Mouse (Mus musculus) liver, embryonic 14.5 days (tissue): Measurements from ENCODE around the gene Gm45062. TPM values are rescaled to one million over a fixed set of nuclear protein-coding genes. Genes with fewer than 3 reads are reported as not detected.

Source experiments
- ATAC-seq: fragments of 200-750 bp; cut with Nextera tagmentation; 2 replicates; pipeline ENCODE4 v1.8.0; 2017; ENCODE audit warnings: moderate number of reproducible peaks, mild to moderate bottlenecking, moderate library complexity; ENCODE audit not compliant: insufficient read depth
- DNase-seq, 3 experiments: peaks; one replicate each; pipeline ENCODE4 v3.0.0-alpha.2; 2012 to 2013; ENCODE audit warnings: low read depth in 3 of 3, low spot score in 3 of 3
- H3K27ac ChIP-seq: fragments of 300-500 bp; sonication (generic); 2 replicates; pipeline ENCODE4 v1.5.1; 2014; ENCODE audit warnings: moderate library complexity, mild to moderate bottlenecking, control low read depth, inconsistent platforms
- H3K27me3 ChIP-seq: fragments of 300-500 bp; sonication (generic); 2 replicates; pipeline ENCODE4 v1.6.1; 2014; ENCODE audit warnings: mild to moderate bottlenecking, low read length, moderate library complexity; ENCODE audit not compliant: control insufficient read depth, insufficient read depth
- H3K36me3 ChIP-seq: fragments of 300-500 bp; sonication (generic); replicated peaks from 2 replicates; pipeline ENCODE4 v1.6.1; 2014; ENCODE audit warnings: low read depth; ENCODE audit not compliant: control insufficient read depth, insufficient read depth
- H3K4me1 ChIP-seq, 2 experiments: fragments of 200-500 bp in 1 of 2; fragments of 300-500 bp in 1 of 2; sonication (generic) in 1 of 2; replicated peaks; 2 replicates each; pipeline ENCODE4 v1.6.1; 2012 to 2014; ENCODE audit warnings: antibody characterized with exemption in 1 of 2, inconsistent platforms in 1 of 2, low read length in 1 of 2; ENCODE audit not compliant: control insufficient read depth in 2 of 2, insufficient read depth in 2 of 2
- H3K4me2 ChIP-seq: fragments of 300-500 bp; sonication (generic); 2 replicates; pipeline ENCODE4 v1.6.1; 2014; ENCODE audit warnings: low read depth, mild to moderate bottlenecking, control low read depth, moderate library complexity
- H3K4me3 ChIP-seq, 2 experiments: fragments of 200-500 bp in 1 of 2; fragments of 300-500 bp in 1 of 2; sonication (generic) in 1 of 2; 2 replicates each; pipeline ENCODE4 v1.5.1; 2012 to 2014; ENCODE audit warnings: low read depth in 2 of 2, low read length in 2 of 2, mild to moderate bottlenecking in 2 of 2, control low read depth in 1 of 2, inconsistent platforms in 1 of 2, moderate library complexity in 1 of 2; ENCODE audit not compliant: insufficient read depth in 1 of 2
- H3K9ac ChIP-seq: fragments of 300-500 bp; sonication (generic); replicated peaks from 2 replicates; pipeline ENCODE4 v1.6.1; 2014; ENCODE audit warnings: mild to moderate bottlenecking, control low read depth, moderate library complexity
- H3K9me3 ChIP-seq: fragments of 300-500 bp; sonication (generic); 2 replicates; pipeline ENCODE4 v1.6.1; 2016; ENCODE audit warnings: low read length, mixed read lengths; ENCODE audit not compliant: control insufficient read depth
- CTCF ChIP-seq: IDR thresholded peaks from 2 replicates; pipeline ENCODE4 v1.5.1; 2016; ENCODE audit warnings: antibody characterized with exemption, low read depth, control low read depth
- EP300 ChIP-seq: IDR thresholded peaks from 2 replicates; pipeline ENCODE4 v1.6.1; 2016; ENCODE audit warnings: antibody characterized with exemption, low read depth
- WGBS: fragments of 180-500 bp; shearing (Covaris S2); extraction: QIAGEN DNeasy Blood & Tissue Kit; methylation state at CpG from one replicate; pipeline ENCODE4 v1.1.7; 2014; ENCODE audit not compliant: insufficient replicate concordance; 5-methylcytosine and 5-hydroxymethylcytosine counted together
- polyA plus RNA-seq, 2 experiments: library from polyadenylated mRNA; depleted of rRNA in 1 of 2; stranded (reverse) in 1 of 2; unstranded in 1 of 2; fragments of >200 nt; fragmentation: Nextera tagmentation in 1 of 2; extraction: Ambion mirVana in 1 of 2; gene quantifications; 2 replicates each; pipeline versions ENCODE4 v1.2.1 to v1.2.3; 2012 to 2014

Gm45062 gene
- polyA plus RNA-seq, 2 experiments = 0.86 to 1.9 TPM

GRCm38 (mm10) chr6:8497234-8497867 lies 238.1 kb downstream of the Gm45062 start:
- H3K27me3 ChIP-seq = no peaks in the 10 kb centered on the region
- no peaks in the 10 kb centered on the region for H3K4me1 ChIP-seq
- H3K4me3 ChIP-seq = no peak overlapping the region
- TF ChIP-seq EP300 (no peak), CTCF (no peak)
- WGBS = 54% methylated on average over 6 of the region's 6 CpGs
- H3K9me3 ChIP-seq = no peaks in the 10 kb centered on the region; the same call in 1 of the 2 replicates
- H3K36me3 ChIP-seq = no peaks in the 10 kb centered on the region
- H3K27ac ChIP-seq = no peak overlapping the region
- ATAC-seq (no peak), DNase-seq (no peak)
- no peak overlapping the region for H3K9ac ChIP-seq
- H3K4me2 ChIP-seq = no peak overlapping the region

- WGBS = 75% methylated on average over 6 of the region's 6 CpGs
- ATAC-seq (no peak), DNase-seq (no peak)
- H3K27ac ChIP-seq = no peak overlapping the region
- H3K4me1 ChIP-seq = no peaks in the 10 kb centered on the region
- no peak overlapping the region for H3K4me3 ChIP-seq
- no peaks in the 10 kb centered on the region for H3K27me3 ChIP-seq
- H3K9me3 ChIP-seq = no peaks in the 10 kb centered on the region; the same call in 1 of the 2 replicates
- no peak for TF ChIP-seq CTCF
- TF ChIP-seq EP300 = no peak
- H3K4me2 ChIP-seq = no peak overlapping the region
- H3K36me3 ChIP-seq = no peaks in the 10 kb centered on the region
- no peak overlapping the region for H3K9ac ChIP-seq
Measured at GRCm38 (mm10) chr6:8497868-8498257, 238.6 kb downstream of the Gm45062 start.

- Histone ChIP-seq H3K9me3 (no peaks in the 10 kb centered on the region; the same call in 1 of the 2 replicates), H3K4me2 (no peak overlapping the region), H3K4me3 (no peak overlapping the region), H3K36me3 (no peaks in the 10 kb centered on the region), H3K4me1 (no peaks in the 10 kb centered on the region), H3K9ac (no peak overlapping the region), H3K27ac (no peak overlapping the region), H3K27me3 (no peaks in the 10 kb centered on the region)
- no peak for ATAC-seq
- no peak for DNase-seq
- TF ChIP-seq CTCF (no peak), EP300 (no peak)
- WGBS = 66% methylated on average over 3 of the region's 3 CpGs
Measured at GRCm38 (mm10) chr6:8498961-8499360, 239.7 kb downstream of the Gm45062 start.

- Histone ChIP-seq H3K9ac (no peak overlapping the region), H3K9me3 (no peaks in the 10 kb centered on the region; the same call in 1 of the 2 replicates), H3K27me3 (no peaks in the 10 kb centered on the region), H3K4me1 (peaks cover 3 to 7% of the 10 kb centered on the region in 2 experiments), H3K4me3 (no peak overlapping the region), H3K36me3 (no peaks in the 10 kb centered on the region), H3K27ac (no peak overlapping the region), H3K4me2 (no peak overlapping the region)
- DNase-seq = no peak
- no peak for TF ChIP-seq CTCF
- no peak for TF ChIP-seq EP300
- WGBS = 42% methylated on average over 3 of the region's 3 CpGs
- no peak for ATAC-seq
Measured at GRCm38 (mm10) chr6:8503953-8504352, 244.7 kb downstream of the Gm45062 start.

GRCm38 (mm10) chr6:8504521-8505228 lies 245.4 kb downstream of the Gm45062 start:
- no peak for TF ChIP-seq CTCF
- TF ChIP-seq EP300 = no peak
- no peaks in the 10 kb centered on the region for H3K9me3 ChIP-seq
- H3K4me1 ChIP-seq = peaks cover 3 to 7% of the 10 kb centered on the region in 2 experiments
- whole genome bisulfite sequencing = 68% methylated on average over 6 of the region's 6 CpGs
- H3K27me3 ChIP-seq = no peaks in the 10 kb centered on the region
- H3K4me3 ChIP-seq = no peak overlapping the region
- H3K27ac ChIP-seq = no peak overlapping the region
- ATAC-seq (no peak), DNase-seq (no peak)
- no peaks in the 10 kb centered on the region for H3K36me3 ChIP-seq
- no peak overlapping the region for H3K4me2 ChIP-seq
- H3K9ac ChIP-seq = no peak overlapping the region
